Mouse (Mus musculus) cerebellum, adult 2 months (tissue): ENCODE results near the gene Ndufa8.

Experiments used
- CTCF ChIP-seq: fragments of 200-500 bp; IDR thresholded peaks from 2 replicates; pipeline ENCODE4 v1.5.1; 2011; ENCODE audit warnings: low read depth, mild to moderate bottlenecking, control low read depth, low read length, moderate library complexity, borderline replicate concordance; ENCODE audit not compliant: insufficient read depth
- POLR2A ChIP-seq: fragments of 200-500 bp; IDR thresholded peaks from 2 replicates; pipeline ENCODE4 v1.6.1; 2011; ENCODE audit warnings: low read length, control low read depth, borderline replicate concordance; ENCODE audit not compliant: insufficient read depth

- no peak for TF ChIP-seq CTCF
- TF ChIP-seq POLR2A, result no peak
These were observed 48.8 kb upstream of the Ndufa8 start for GRCm38 (mm10) chr2:36098021-36098420.
